Mouse (Mus musculus): ENCODE measurements around the gene Zar1l.

GRCm38 (mm10) chr5:150466132-150466531 is 51.8 kb downstream of the Zar1l start:
- TF ChIP-seq CTCF (IDR thresholded peaks at IDR 0.05; ENCODE audit: extremely low read depth, insufficient read length, insufficient replicate concordance, low read depth, low read length), result no peak
- no peak for TF ChIP-seq POLR2A (IDR thresholded peaks at IDR 0.05; ENCODE audit: low read depth, low read length)

Data from small intestine, adult 2 months (tissue).